Mouse (Mus musculus) fibroblast of lung, adult 2 months (primary cell): Measurements from ENCODE around the gene Glt28d2.

Experiments used
- DNase-seq: peaks from one replicate; pipeline ENCODE4 v3.0.0-alpha.2; 2011; ENCODE audit warnings: low read depth

The Glt28d2 gene

DNA sequence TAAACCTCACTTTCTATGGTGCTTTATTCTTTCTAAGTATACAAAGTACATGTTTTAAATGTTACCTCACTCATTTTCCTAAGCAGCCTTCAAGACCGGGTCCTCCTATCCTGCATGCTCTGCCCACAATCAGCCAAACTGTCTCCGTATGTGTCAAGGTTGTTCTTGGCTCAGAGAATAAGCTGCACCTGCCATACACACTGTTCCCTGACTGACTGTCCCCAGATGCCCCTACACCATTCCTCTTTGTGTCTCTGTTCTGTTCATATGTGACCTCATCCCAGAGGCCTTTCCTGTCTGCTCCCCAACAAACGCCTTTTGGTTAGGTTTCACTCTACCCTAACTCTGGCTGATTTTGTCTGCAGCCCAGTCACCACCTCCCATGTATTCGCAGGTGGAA lies 60.0 kb downstream of the Glt28d2 start:
- no peak for DNase-seq

DNA sequence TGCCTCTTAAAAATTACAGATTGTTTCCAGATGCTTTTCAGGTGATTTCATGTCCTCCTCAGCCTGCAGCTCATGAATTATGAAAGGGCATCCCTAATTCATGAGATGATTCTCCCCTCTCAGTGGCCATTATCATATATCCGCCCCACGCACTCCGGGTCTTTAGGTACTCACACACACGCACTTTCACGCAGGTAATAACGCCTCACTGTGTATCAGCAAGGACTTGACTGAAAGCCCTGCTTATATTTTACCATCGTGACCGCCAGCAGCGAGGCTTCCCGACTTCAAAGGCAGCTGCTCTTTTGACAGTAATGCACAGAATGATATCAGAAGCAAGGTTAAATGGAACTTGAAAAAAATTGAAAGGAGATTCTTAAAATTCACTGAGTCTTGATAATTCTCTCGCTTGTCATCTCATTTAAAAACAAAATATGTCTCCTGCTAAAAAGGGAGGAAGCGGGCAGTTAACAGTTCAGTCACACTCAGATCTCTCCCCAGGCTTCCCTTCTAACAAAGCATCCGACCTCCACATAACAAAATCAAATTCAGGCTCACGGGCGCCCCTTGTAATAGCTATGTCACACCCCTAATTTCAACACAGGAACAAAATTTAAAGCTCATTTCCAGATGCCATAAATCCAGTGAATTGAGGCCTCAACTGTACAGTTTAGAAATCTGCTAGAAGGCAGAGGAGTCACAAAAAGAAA lies 66.3 kb downstream of the Glt28d2 start:
- DNase-seq = no peak
